In the genomic region with DNA sequence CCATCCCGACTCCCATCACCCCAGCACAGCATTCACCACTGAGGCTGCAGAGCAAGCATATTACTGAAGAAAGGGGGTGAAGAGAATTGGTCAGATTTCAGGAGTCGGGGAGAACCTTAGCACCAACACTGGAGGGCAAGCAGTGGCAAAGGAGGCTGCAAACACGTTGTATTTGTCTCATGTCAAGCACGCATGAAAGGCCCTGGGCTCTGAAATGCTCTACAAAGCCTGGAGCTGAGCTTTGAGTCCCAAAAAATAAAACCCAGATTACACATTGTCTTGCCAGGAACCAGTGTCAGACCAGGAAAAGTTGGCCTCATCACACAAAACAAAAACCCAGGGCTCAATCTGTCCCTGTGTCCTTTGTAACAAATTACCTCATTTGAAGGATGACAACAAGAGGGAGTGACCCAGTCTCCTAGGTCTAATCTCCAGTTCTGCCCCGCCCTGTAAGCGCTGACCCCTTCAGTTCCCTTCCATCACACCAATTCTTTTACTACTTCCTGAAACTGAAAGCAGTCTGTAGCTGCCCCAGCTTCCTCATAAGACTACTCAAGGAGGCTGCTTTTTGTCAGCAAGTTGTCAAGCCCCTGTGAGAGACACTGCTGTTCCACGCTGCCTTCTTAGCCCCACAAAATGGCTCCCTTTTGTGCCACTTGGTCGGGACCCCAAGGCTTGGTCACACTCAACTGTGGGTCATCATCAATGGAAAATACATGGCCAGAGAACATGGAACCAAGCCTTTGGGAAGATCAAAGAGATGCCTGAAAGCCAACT, we compare ENCODE assay signal across 8 mouse cellular contexts. TPM values are rescaled to one million over a fixed set of nuclear protein-coding genes. Genes with fewer than 3 reads are reported as not detected.
DNase-seq lines count a peak whose midpoint lies in the region; ATAC-seq and TF ChIP-seq lines count a peak whose summit lies in the region.

No protein-coding gene starts in this region.

- H3K4me1 ChIP-seq in heart, postnatal 0 days (ENCODE audit: control insufficient read depth, insufficient read depth): peaks cover 27% of the 10 kb centered on the region
- H3K4me1 ChIP-seq in liver, embryonic 14.5 days (replicated peaks; ENCODE audit: control insufficient read depth in 2 of 2, insufficient read depth in 2 of 2, low read length in 1 of 2): peaks cover 48 to 60% of the 10 kb centered on the region in 2 experiments

- peak overlapping the region; percentile 86 for H3K4me2 ChIP-seq in heart, postnatal 0 days (ENCODE audit: low read depth, low read length)
- peak overlapping the region; percentile 99 for H3K4me2 ChIP-seq in liver, embryonic 14.5 days (ENCODE audit: low read depth)

- H3K9ac ChIP-seq in heart, postnatal 0 days (replicated peaks; ENCODE audit: low read depth, low read length): peak overlapping the region; percentile 93
- peak overlapping the region; percentile 97 for H3K9ac ChIP-seq in liver, embryonic 14.5 days (replicated peaks)

- TF ChIP-seq CTCF in heart, postnatal 0 days (IDR thresholded peaks at IDR 0.05; ENCODE audit: low read depth): no peak
- TF ChIP-seq CTCF in liver, embryonic 14.5 days (IDR thresholded peaks at IDR 0.05; ENCODE audit: low read depth): no peak

- H3K36me3 ChIP-seq in heart, postnatal 0 days (replicated peaks; ENCODE audit: control insufficient read depth, insufficient read depth, low read length): no peaks in the 10 kb centered on the region
- H3K36me3 ChIP-seq in liver, embryonic 14.5 days (replicated peaks; ENCODE audit: control insufficient read depth, insufficient read depth, low read depth): no peaks in the 10 kb centered on the region

- no peak for TF ChIP-seq EP300 in heart, postnatal 0 days (IDR thresholded peaks at IDR 0.05; ENCODE audit: low read depth)
- TF ChIP-seq EP300 in liver, embryonic 14.5 days (IDR thresholded peaks at IDR 0.05; ENCODE audit: low read depth): 0 out of 2 replicates have a peak, but pooled peaks have one; percentile 2

- peak; percentile 21 for DNase-seq in adrenal gland, postnatal 14 days
- no peak for DNase-seq in adrenal gland, postnatal 10 days
- DNase-seq in c-Kit-positive CD71-positive TER-119-positive erythroid progenitor cells, embryonic 14.5 days (ENCODE audit: low spot score): peak; percentile 44
- peak; percentile 67 for DNase-seq in heart, postnatal 0 days (ENCODE audit: low spot score)
- DNase-seq in liver, embryonic 14.5 days (ENCODE audit: low read depth in 3 of 3, low spot score in 3 of 3): peak in 1 of 3 experiments; percentile 52
- peak; percentile 67 to 68 for DNase-seq in natural killer cell, adult 2 months (ENCODE audit: low spot score in 2 of 2)
- DNase-seq in yolk sac, embryonic 10.5 days (ENCODE audit: low spot score): peak; percentile 17
- DNase-seq in cerebellum, adult 11 months: no peak

- no peaks in the 10 kb centered on the region for H3K9me3 ChIP-seq in heart, postnatal 0 days (replicated peaks; ENCODE audit: control insufficient read depth, low read length)
- no peaks in the 10 kb centered on the region for H3K9me3 ChIP-seq in liver, embryonic 14.5 days (ENCODE audit: control insufficient read depth, low read length)

- no peak; the same call in 1 of the 2 replicates for ATAC-seq in heart, postnatal 0 days (ENCODE audit: insufficient read depth, low read depth)
- ATAC-seq in liver, embryonic 14.5 days (ENCODE audit: insufficient read depth): no peak

- peak overlapping the region; percentile 88 for H3K27ac ChIP-seq in heart, postnatal 0 days (ENCODE audit: low read depth)
- H3K27ac ChIP-seq in liver, embryonic 14.5 days: peak overlapping the region; percentile 92

- 27% methylated on average over 8 of the region's 8 CpGs for WGBS in heart, postnatal 0 days
- WGBS in liver, embryonic 14.5 days (ENCODE audit: insufficient replicate concordance): 23% methylated on average over 8 of the region's 8 CpGs

- H3K27me3 ChIP-seq in heart, postnatal 0 days (ENCODE audit: control insufficient read depth, insufficient read depth, low read length): no peaks in the 10 kb centered on the region
- no peaks in the 10 kb centered on the region for H3K27me3 ChIP-seq in liver, embryonic 14.5 days (ENCODE audit: control insufficient read depth, insufficient read depth, low read length)

- peak overlapping the region; percentile 90 for H3K4me3 ChIP-seq in heart, postnatal 0 days (ENCODE audit: low read depth, low read length)
- H3K4me3 ChIP-seq in liver, embryonic 14.5 days (ENCODE audit: insufficient read depth in 1 of 2, low read depth in 2 of 2, low read length in 2 of 2): peak overlapping the region; percentile 80 to 98

RNA-seq across cellular contexts. Expression of a gene that starts 1.6 kb away (rescaled TPM):
- total RNA-seq in adrenal gland, postnatal 14 days (2021): 99.8 and 101 TPM in 2 replicates
- 100 to 1,000 TPM; 113 to 123 TPM for total RNA-seq in adrenal gland, postnatal 10 days (2021)
- 433 and 473 TPM in 2 replicates for total RNA-seq in heart, postnatal 0 days (2014; rRNA removed; ENCODE audit: low replicate concordance)
- polyA plus RNA-seq in heart, postnatal 0 days (2015; fragmentation: Nextera tagmentation; extraction: Ambion mirVana): 496 and 503 TPM in 2 replicates
- polyA plus RNA-seq in liver, embryonic 14.5 days (2012; rRNA removed): 138 and 151 TPM in 2 replicates
- polyA plus RNA-seq in liver, embryonic 14.5 days (2014; fragmentation: Nextera tagmentation; extraction: Ambion mirVana): 233 and 256 TPM in 2 replicates

RNA-seq across cellular contexts. Expression of a gene that starts 20.9 kb away (rescaled TPM):
- 73.8 and 89.8 TPM in 2 replicates for total RNA-seq in adrenal gland, postnatal 14 days (2021)
- total RNA-seq in adrenal gland, postnatal 10 days (2021): 10 to 100 TPM; 70.2 to 70.9 TPM
- 24.5 and 28.0 TPM in 2 replicates for total RNA-seq in heart, postnatal 0 days (2014; rRNA removed; ENCODE audit: low replicate concordance)
- polyA plus RNA-seq in heart, postnatal 0 days (2015; fragmentation: Nextera tagmentation; extraction: Ambion mirVana): 49.8 and 53.7 TPM in 2 replicates
- 27.8 and 31.9 TPM in 2 replicates for polyA plus RNA-seq in liver, embryonic 14.5 days (2012; rRNA removed)
- 50.7 and 50.9 TPM in 2 replicates for polyA plus RNA-seq in liver, embryonic 14.5 days (2014; fragmentation: Nextera tagmentation; extraction: Ambion mirVana)

RNA-seq across cellular contexts. Expression of a gene that starts 23.5 kb away (rescaled TPM):
- total RNA-seq in adrenal gland, postnatal 14 days (2021): 262 and 272 TPM in 2 replicates
- total RNA-seq in adrenal gland, postnatal 10 days (2021): 100 to 1,000 TPM; 255 to 272 TPM
- 320 and 327 TPM in 2 replicates for total RNA-seq in heart, postnatal 0 days (2014; rRNA removed; ENCODE audit: low replicate concordance)
- polyA plus RNA-seq in heart, postnatal 0 days (2015; fragmentation: Nextera tagmentation; extraction: Ambion mirVana): 549 and 562 TPM in 2 replicates
- polyA plus RNA-seq in liver, embryonic 14.5 days (2012; rRNA removed): 161 and 198 TPM in 2 replicates
- polyA plus RNA-seq in liver, embryonic 14.5 days (2014; fragmentation: Nextera tagmentation; extraction: Ambion mirVana): 393 and 406 TPM in 2 replicates

RNA-seq across cellular contexts. Expression of a gene that starts 37.1 kb away (rescaled TPM):
- total RNA-seq in adrenal gland, postnatal 14 days (2021): 6.9 and 9.1 TPM in 2 replicates
- total RNA-seq in adrenal gland, postnatal 10 days (2021): 1 to 10 TPM; 5.8 to 7.9 TPM
- total RNA-seq in heart, postnatal 0 days (2014; rRNA removed; ENCODE audit: low replicate concordance): 1.8 and 8.7 TPM in 2 replicates
- polyA plus RNA-seq in heart, postnatal 0 days (2015; fragmentation: Nextera tagmentation; extraction: Ambion mirVana): 3.3 TPM in 2 replicates
- 2.1 and 2.2 TPM in 2 replicates for polyA plus RNA-seq in liver, embryonic 14.5 days (2012; rRNA removed)
- 2.0 and 2.2 TPM in 2 replicates for polyA plus RNA-seq in liver, embryonic 14.5 days (2014; fragmentation: Nextera tagmentation; extraction: Ambion mirVana)

RNA-seq across cellular contexts. Expression of a gene that starts 50.3 kb away (rescaled TPM):
- total RNA-seq in adrenal gland, postnatal 14 days (2021): 1.2 and 1.3 TPM in 2 replicates
- total RNA-seq in adrenal gland, postnatal 10 days (2021): 1 to 10 TPM in 1 of 2 experiments, under 1 TPM in 1; 0.88 to 3.5 TPM
- 0.99 and 3.8 TPM in 2 replicates for total RNA-seq in heart, postnatal 0 days (2014; rRNA removed; ENCODE audit: low replicate concordance)
- 0.11 and 0.15 TPM in 2 replicates for polyA plus RNA-seq in heart, postnatal 0 days (2015; fragmentation: Nextera tagmentation; extraction: Ambion mirVana)
- 0.02 TPM in 2 replicates for polyA plus RNA-seq in liver, embryonic 14.5 days (2012; rRNA removed)
- polyA plus RNA-seq in liver, embryonic 14.5 days (2014; fragmentation: Nextera tagmentation; extraction: Ambion mirVana): 0.05 TPM in 1 of 2 replicates, not detected in the other

Comparison
In these comparisons a context has a peak if more than half of its experiments do, and no peak if none do; other contexts are left out.
1. DNase-seq: peak in adrenal gland, postnatal 14 days (single experiment), c-Kit-positive CD71-positive TER-119-positive erythroid progenitor cells, embryonic 14.5 days (single experiment), heart, postnatal 0 days (single experiment), natural killer cell, adult 2 months (2 of 2) and yolk sac, embryonic 10.5 days (single experiment); none in adrenal gland, postnatal 10 days (single experiment) and cerebellum, adult 11 months (single experiment).